Mouse (Mus musculus) forebrain, postnatal 0 days (tissue): ENCODE measurements around the gene C1qtnf5. TPM values are rescaled to one million over a fixed set of nuclear protein-coding genes. Genes with fewer than 3 reads are reported as not detected.
A peak's percentile ranks its signal among the peaks of the same experiment; 100 is the strongest.

Source experiments
- ATAC-seq: fragments of 200-750 bp; cut with Nextera tagmentation; 2 replicates; pipeline ENCODE4 v1.8.0; 2017; ENCODE audit warnings: mild to moderate bottlenecking, moderate library complexity
- DNase-seq: peaks from one replicate; pipeline ENCODE4 v3.0.0-alpha.2; 2015
- H3K27ac ChIP-seq: fragments of 300-500 bp; sonication (generic); 2 replicates; pipeline ENCODE4 v1.5.1; 2014; ENCODE audit warnings: low read depth, mild to moderate bottlenecking, antibody characterized with exemption, low read length, moderate library complexity, mixed read lengths
- H3K27me3 ChIP-seq: fragments of 300-500 bp; sonication (generic); 2 replicates; pipeline ENCODE4 v1.6.1; 2014; ENCODE audit warnings: mild to moderate bottlenecking, low read length, mixed read lengths; ENCODE audit not compliant: insufficient read depth
- H3K36me3 ChIP-seq: fragments of 300-500 bp; sonication (generic); 2 replicates; pipeline ENCODE4 v1.6.1; 2014; ENCODE audit warnings: mild to moderate bottlenecking, moderate library complexity; ENCODE audit not compliant: insufficient read depth
- H3K4me1 ChIP-seq: fragments of 300-500 bp; sonication (generic); 2 replicates; pipeline ENCODE4 v1.6.1; 2014; ENCODE audit warnings: antibody characterized with exemption; ENCODE audit not compliant: insufficient read depth
- H3K4me2 ChIP-seq: fragments of 300-500 bp; sonication (generic); 2 replicates; pipeline ENCODE4 v1.6.1; 2014; ENCODE audit warnings: low read depth, mild to moderate bottlenecking, moderate library complexity
- H3K4me3 ChIP-seq: fragments of 300-500 bp; sonication (generic); 2 replicates; pipeline ENCODE4 v1.5.1; 2014; ENCODE audit warnings: low read depth, low read length, mixed read lengths
- H3K9ac ChIP-seq: fragments of 300-500 bp; sonication (generic); 2 replicates; pipeline ENCODE4 v1.6.1; 2014; ENCODE audit warnings: mild to moderate bottlenecking
- H3K9me3 ChIP-seq: fragments of 300-500 bp; sonication (generic); 2 replicates; pipeline ENCODE4 v1.6.1; 2016; ENCODE audit warnings: low read length
- CTCF ChIP-seq: sonication (generic); IDR thresholded peaks from 2 replicates; pipeline ENCODE4 v1.5.1; 2016; ENCODE audit warnings: antibody characterized with exemption, control low read depth, low read depth
- WGBS: fragments of 180-500 bp; shearing (Covaris S2); extraction: QIAGEN DNeasy Blood & Tissue Kit; methylation state at CpG from one replicate; pipeline ENCODE4 v1.1.7; 2014; 5-methylcytosine and 5-hydroxymethylcytosine counted together
- polyA plus RNA-seq: library from polyadenylated mRNA; unstranded; fragments of >200 nt; fragmentation: Nextera tagmentation; extraction: Ambion mirVana; gene quantifications from 2 replicates; pipeline ENCODE4 v1.2.1, GENCODE M21; 2015
- total RNA-seq: library from RNA; depleted of rRNA; stranded (reverse); fragments of >200 nt; gene quantifications from 2 replicates; pipeline ENCODE4 v1.2.3, GENCODE M21; 2014

The C1qtnf5 gene
- total and polyA plus RNA-seq, 2 experiments from 2014 or later: 8.7 to 18.4 TPM

DNA sequence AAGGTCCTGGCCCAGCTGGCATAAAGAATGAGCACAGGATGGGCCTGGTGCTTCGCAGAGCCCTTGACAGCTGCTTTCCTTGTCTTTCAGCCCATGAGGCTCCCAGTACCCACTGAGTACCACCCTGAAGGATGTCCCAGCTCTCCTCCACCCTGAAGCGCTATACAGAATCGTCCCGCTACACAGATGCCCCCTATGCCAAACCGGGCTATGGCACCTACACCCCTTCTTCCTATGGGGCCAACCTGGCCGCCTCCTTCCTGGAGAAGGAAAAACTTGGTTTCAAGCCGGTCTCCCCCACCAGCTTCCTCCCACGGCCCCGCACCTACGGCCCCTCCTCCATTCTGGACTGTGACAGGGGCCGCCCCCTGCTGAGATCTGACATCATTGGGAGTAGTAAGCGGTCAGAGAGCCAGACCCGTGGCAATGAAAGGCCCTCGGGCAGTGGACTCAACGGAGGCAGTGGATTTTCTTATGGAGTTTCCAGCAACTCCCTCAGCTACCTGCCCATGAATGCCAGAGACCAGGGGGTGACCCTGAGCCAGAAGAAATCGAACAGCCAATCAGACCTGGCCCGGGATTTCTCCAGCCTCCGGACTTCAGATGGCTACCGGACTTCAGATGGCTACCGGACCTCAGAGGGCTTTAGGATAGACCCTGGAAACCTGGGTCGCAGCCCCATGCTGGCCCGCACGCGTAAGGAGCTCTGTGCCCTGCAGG lies 31.6 kb upstream of the C1qtnf5 start:
- H3K27ac ChIP-seq: no peak overlapping the region
- TF ChIP-seq CTCF: no peak
- no peaks in the 10 kb centered on the region for H3K4me1 ChIP-seq
- H3K4me3 ChIP-seq: no peak overlapping the region
- no peaks in the 10 kb centered on the region for H3K36me3 ChIP-seq
- H3K9ac ChIP-seq: no peak overlapping the region
- ATAC-seq (no peak), DNase-seq (no peak)
- H3K27me3 ChIP-seq: no peaks in the 10 kb centered on the region; the same call in 1 of the 2 replicates
- no peak overlapping the region for H3K4me2 ChIP-seq
- 76% methylated on average over 24 of the region's 24 CpGs for WGBS
- no peaks in the 10 kb centered on the region for H3K9me3 ChIP-seq

DNA sequence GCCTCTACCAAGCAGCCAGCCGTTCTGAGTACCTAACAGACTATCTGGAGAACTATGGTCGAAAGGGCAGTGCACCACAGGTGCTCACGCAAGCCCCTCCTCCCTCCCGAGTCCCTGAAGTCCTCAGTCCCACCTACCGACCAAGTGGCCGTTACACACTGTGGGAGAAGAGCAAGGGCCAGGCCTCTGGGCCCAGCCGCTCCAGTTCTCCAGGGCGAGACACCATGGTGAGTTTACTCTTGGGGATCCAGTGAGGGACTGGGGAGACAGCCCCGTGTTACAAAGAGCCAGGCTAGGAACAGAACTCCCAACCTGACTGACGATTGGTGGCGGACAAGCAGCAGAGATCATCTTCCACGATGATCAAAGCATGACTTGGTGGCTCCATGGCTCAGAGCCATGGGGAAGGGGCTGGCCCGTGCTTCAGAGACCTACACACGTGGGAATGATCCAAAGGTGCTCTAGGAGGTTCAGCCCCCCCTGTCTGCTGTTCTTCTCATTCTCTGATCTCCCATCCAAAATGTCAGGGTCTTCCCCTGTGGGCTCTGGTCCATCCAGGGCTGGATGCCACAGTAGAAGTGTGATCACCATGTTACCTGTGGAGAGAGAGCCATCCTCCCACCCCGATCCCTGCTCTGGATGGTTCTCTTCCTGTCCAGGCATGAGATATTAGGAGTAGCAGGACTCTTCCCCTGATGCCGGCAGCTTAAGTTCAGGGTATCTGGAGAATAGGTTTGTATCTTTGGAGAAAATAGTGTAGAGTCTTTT lies 30.9 kb upstream of the C1qtnf5 start:
- no peaks in the 10 kb centered on the region for H3K36me3 ChIP-seq
- ATAC-seq (no peak), DNase-seq (no peak)
- no peaks in the 10 kb centered on the region; the same call in 1 of the 2 replicates for H3K27me3 ChIP-seq
- H3K4me1 ChIP-seq: no peaks in the 10 kb centered on the region
- TF ChIP-seq CTCF: no peak
- 67% methylated on average over 16 of the region's 16 CpGs for WGBS
- H3K4me3 ChIP-seq: no peak overlapping the region
- H3K27ac ChIP-seq: no peak overlapping the region
- H3K9ac ChIP-seq: no peak overlapping the region
- no peak overlapping the region for H3K4me2 ChIP-seq
- H3K9me3 ChIP-seq: no peaks in the 10 kb centered on the region

DNA sequence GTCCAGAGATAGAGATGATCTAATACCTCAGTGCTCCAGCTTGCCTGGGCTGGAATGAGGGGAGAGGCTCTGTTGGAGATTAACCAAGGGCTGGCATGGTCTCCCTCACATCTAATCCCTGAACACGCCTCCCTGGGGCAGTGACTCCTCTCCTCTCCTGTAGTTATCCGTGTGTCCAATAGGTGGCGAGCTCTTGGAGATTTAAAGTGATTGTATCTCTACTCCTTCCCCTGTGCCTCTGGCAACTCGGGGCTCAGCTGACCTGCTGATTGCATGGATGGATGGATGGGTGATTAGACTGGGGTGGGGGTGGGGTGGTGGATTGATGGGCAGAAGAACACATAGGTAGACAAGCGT lies 30.3 kb upstream of the C1qtnf5 start:
- no peaks in the 10 kb centered on the region for H3K36me3 ChIP-seq
- H3K9ac ChIP-seq: no peak overlapping the region
- 16% methylated on average over 5 of the region's 5 CpGs for WGBS
- no peaks in the 10 kb centered on the region; the same call in 1 of the 2 replicates for H3K27me3 ChIP-seq
- H3K27ac ChIP-seq: no peak overlapping the region
- H3K4me2 ChIP-seq: no peak overlapping the region
- ATAC-seq (no peak), DNase-seq (peak; percentile 58)
- no peaks in the 10 kb centered on the region for H3K9me3 ChIP-seq
- no peaks in the 10 kb centered on the region for H3K4me1 ChIP-seq
- H3K4me3 ChIP-seq: no peak overlapping the region
- TF ChIP-seq CTCF: peak; percentile 62

DNA sequence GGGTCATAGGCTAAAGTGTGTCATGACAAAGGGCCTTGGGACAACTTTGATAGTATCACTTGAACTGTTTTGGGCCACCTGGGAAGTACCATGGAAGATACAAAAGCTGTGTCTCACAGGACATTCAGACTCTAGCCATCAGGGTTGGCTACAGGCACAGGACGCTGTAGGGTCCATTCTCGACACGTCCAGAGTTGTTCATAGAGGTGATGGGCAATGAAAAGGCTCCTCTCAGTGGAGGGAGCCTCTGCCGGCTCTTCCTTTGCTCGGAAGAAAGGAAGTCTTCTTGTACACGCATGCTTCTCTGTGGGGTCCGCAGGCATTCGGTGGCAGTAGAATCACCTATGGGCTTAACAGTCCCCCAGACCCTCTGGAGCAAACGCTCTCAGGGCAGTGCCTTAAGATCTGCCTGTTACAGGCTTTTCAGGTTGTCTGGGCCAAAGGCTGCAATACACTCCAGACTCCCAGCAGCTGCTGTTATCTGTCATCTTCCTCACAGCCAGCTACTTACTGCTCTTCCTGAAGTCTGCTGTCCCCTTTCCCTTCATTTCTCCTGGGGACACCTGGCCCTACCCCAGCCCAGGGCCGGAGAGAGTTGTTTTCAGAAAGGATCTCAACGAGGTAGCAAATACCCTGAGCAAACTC lies 29.7 kb upstream of the C1qtnf5 start:
- no peak overlapping the region for H3K4me2 ChIP-seq
- no peak for TF ChIP-seq CTCF
- no peak for ATAC-seq

DNA sequence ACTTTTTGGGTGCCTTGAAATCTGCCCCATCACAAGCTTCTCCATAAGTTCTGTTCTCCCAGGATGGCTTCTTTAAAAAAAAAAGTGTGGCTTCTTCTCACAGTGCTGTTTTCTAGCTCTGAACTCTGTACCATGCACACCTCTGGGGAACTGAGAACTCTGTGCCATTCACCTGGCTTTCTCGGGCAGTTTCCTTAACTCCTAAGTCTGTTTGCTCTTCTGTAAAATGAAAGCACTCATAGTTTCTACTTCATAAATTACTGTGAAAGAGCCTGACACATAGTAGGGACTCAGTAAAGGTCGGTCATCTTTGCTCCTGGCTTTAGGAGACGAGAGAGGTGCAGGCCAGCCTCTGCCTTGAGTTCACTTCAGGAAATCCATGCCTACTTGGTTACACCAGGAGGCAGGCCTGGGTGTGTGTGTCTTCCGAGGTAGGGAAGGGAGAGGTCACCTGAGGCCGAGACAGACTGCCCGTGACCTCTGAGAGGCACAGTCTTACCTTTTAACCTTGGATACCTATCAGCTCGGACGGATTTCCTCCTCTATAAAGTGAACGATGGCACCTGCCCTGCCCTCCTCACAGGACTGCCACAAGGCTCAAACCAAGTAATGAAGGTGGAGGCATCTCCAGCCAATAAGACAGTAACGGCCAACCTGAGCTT lies 28.8 kb upstream of the C1qtnf5 start:
- H3K9me3 ChIP-seq: no peaks in the 10 kb centered on the region
- ATAC-seq (no peak), DNase-seq (no peak)
- H3K4me1 ChIP-seq: 0 out of 2 replicates have a peak, but pooled peaks cover 1% of the 10 kb centered on the region
- H3K36me3 ChIP-seq: no peaks in the 10 kb centered on the region
- WGBS: 80% methylated on average over 10 of the region's 10 CpGs
- no peak overlapping the region for H3K9ac ChIP-seq
- H3K4me2 ChIP-seq: no peak overlapping the region
- no peak overlapping the region for H3K27ac ChIP-seq
- no peaks in the 10 kb centered on the region for H3K27me3 ChIP-seq
- TF ChIP-seq CTCF: no peak
- no peak overlapping the region for H3K4me3 ChIP-seq

More for the DNA sequence above, 29.7 kb upstream of the C1qtnf5 start:
- Histone ChIP-seq H3K9ac (no peak overlapping the region), H3K27ac (no peak overlapping the region), H3K9me3 (no peaks in the 10 kb centered on the region), H3K4me1 (no peaks in the 10 kb centered on the region), H3K4me3 (no peak overlapping the region), H3K36me3 (no peaks in the 10 kb centered on the region), H3K27me3 (no peaks in the 10 kb centered on the region; the same call in 1 of the 2 replicates)
- WGBS: 88% methylated on average over 11 of the region's 11 CpGs
- DNase-seq: no peak

DNA sequence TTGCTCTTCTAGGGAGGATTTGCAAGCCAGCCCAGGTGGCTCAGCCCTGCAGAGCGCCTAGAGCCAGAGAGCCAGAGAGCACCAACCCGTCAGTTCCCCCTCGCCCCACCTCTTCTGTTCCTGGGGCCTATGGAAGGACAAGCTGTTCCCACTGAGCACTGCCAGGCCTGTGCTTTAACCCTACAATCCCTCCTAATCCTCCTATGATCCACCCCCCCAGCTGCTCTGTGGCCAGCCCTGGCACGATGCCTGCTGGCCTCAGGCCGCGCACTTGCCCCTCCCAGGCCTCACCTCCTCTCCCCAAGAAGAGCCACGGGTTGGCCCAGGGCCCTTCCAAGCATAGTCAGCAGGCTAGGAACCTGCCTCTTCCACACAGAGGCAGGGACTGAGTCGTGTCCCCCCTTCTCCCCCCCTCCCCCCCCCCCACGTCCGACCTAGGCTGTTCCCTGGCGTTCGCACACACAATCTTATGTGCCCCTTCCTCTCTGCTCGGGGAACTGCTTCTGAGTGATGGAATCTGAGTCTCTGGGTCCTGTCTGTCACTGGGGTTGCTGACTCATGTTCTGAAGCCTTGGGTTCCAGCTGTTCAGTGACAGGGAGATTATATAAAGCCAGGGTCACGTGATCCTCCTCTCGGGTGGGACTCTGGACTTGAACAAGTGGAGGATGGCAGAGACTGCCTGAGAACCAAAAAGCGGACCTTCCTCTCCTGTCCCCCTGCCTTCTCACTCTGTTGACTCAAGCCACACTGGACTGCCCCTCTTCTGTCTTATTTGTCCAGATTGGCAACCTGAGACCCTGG lies 27.9 kb upstream of the C1qtnf5 start:
- DNase-seq (no peak), ATAC-seq (peak; percentile 65)
- H3K27ac ChIP-seq: no peak overlapping the region
- no peak overlapping the region for H3K4me2 ChIP-seq
- no peak for TF ChIP-seq CTCF
- H3K4me1 ChIP-seq: 0 out of 2 replicates have a peak, but pooled peaks cover 7% of the 10 kb centered on the region
- no peaks in the 10 kb centered on the region for H3K27me3 ChIP-seq
- H3K9me3 ChIP-seq: no peaks in the 10 kb centered on the region
- WGBS: 26% methylated on average over 14 of the region's 16 CpGs
- no peak overlapping the region for H3K4me3 ChIP-seq
- no peaks in the 10 kb centered on the region for H3K36me3 ChIP-seq
- no peak overlapping the region for H3K9ac ChIP-seq
